Mouse (Mus musculus) layer of hippocampus, postnatal 14 days (tissue): ENCODE measurements around the gene Pdp2. TPM values are rescaled to one million over a fixed set of nuclear protein-coding genes. Genes with fewer than 3 reads are reported as not detected.
A peak's percentile ranks its signal among the peaks of the same experiment; 100 is the strongest.
"Not testable (repeated sequence)": the region's sequence is repeated elsewhere in the genome, so short reads cannot be mapped to it uniquely, and the experiment has no call there.

Experiments
- DNase-seq, 2 experiments: peaks; one replicate each; pipeline ENCODE4 v3.0.0; 2021 to 2022; ENCODE audit warnings: low spot score in 2 of 2, mixed read lengths in 1 of 2
- total RNA-seq, 2 experiments: library from RNA; stranded (reverse); gene quantifications; 2 replicates each; pipeline ENCODE4 v1.2.3; 2021

Pdp2 gene
- total RNA-seq, 2 experiments from 2014 or later = 8.4 to 9.3 TPM

DNA sequence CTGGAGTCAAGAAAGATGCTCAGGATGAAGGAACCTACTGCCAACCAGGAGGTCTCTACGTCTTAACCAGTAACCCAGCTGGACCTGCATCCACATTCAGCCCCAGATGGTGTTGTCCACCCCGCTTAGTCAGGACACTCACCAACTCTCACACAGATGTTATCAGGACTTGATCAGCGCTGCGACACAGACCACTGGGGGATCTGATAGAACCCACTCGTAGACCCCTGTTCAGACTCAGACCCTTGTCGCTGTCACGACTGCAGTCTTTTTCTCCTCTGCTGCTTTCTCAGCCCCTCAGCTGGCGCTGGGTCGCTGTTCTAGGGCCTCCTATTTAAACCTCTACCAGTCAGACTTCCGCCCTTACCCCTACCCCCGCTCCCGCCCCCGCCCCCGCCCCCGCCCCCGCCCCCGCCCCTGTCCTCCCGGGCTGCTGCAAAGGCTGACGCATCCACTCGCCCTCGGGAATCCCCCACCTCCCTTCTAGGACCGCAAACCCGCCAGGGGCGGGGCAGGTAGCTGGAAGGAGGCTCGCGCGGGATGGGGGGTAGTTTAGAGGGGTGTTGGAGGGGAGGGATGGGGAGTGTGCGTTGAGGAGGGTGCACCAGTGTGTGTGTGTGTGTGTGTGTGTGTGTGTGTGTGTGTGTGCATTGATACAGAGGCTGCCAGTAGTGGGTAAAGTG lies 39.9 kb downstream of the Pdp2 start, which contains the start of gene Rrad:
TSS of gene Rrad (minus strand) at position 347 of the 683 bp plus-strand sequence.
- DNase-seq = no peak

DNA sequence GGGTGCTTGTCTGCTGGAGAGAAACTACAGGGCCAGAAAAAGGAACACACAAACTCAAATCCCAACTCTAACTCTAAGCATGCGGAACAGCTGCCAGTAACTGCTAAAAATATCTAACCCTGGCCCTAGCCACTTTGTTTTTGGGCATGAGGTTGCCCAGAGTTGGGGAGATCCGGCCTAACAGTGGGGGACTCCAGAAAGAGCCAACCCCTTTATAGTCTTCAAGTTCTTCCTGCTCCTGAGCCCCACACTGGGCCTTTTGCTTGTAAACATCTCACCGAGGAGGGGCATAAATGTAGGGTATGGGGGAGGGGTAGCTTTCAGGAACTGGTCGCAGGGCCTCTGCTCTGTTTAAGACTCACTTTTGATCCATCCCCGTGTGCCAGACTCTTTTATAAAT lies 40.7 kb downstream of the Pdp2 start:
- no peak for DNase-seq

DNA sequence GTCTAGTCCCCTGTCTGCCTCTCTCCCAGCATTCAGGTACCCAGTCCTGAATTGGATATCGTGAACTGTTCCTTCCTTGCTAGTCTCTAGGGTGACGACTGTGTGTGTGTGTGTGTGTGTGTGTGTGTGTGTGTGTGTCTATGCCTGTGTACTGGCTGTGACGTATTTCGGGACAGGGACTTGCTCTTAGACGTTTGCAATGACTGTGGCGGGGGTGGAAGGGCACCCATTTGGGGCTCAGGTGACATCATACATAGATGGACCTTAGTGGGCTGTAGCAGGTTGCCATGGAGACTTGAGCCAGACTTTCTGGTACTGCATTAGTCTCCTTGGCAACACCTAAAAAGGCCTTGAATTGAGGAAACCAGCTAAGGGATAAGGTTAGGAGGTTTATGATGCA lies 41.2 kb downstream of the Pdp2 start:
- no peak for DNase-seq

DNA sequence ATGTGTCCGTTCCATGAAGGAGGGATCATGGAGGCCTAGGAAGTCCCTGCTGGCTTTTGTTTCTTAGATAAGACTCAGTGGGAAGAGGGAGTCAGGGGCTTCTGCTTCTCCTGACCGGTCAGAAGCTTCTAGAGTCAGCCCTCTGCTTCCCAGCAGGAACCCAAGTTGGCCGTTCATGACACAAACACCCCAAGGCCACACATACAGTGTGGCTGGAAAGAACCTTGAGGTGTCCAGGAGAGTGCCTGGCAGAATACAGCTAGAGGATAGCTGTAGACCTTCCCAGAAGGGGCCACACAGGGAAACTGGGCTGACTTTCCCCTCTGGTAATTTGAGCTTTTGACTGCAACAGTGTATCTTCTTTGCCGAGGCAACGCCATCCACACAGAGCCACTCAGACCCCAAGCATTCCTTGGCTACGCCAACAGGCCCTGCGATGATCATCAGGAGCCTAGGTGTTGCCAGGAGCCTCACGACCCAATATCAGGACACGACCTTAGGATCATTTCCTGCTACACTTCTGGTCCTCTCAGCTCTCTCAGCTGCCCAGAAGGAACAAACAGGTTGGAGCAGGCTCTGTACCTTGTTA lies 42.0 kb downstream of the Pdp2 start:
- DNase-seq = no peak

DNA sequence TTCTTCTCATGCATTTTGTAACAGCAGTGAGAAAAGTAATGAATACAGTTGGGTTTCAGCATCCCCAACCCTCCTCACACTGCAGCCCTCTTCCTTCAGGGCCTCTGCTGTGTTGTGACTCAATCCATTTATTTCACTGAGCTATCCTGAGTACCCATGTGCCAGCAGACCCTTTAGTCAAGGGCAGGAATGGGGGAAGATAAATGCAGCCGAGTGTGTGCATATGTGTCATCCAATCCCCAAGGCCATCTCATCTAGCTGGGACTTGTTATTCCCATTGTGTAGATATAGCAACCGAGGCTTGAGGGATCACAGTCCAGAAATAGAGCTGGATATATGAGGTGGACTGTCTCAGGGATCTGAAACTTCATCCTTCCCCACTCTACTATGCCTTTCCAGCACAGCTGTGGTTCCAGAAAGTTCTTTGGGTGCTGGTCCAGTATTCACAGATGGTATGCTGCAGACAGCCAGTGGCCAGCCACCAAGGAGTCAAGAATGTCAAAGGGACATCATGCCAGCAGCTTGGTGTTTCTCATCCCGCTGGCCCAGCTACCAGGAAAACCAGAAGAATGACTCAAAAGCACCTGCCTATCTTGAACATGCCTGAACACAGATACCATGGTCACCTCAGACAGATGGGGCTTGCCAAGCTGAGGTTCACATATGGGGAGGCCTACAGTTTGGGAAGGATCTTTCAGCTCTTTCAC lies 43.9 kb downstream of the Pdp2 start:
- no peak for DNase-seq

DNA sequence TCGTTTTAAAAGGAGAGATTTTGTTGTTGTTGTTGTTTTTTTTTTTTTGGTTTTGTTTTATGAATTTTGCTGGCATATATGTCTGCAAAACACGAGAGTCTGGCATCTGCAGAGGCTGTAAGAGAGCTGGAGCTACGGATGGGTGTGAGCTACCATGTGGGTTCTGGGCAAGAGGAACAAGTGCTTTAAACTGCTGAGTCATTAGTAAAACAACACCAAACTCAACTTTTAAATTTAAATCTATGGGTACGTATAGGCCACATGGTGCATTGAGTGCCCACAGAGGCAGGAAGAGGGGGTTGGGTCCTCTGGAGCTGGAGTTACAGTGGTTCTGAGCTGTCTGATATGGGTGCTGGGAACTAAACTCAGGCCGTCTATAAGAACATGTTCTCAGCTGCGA lies 46.8 kb downstream of the Pdp2 start:
- DNase-seq = no peak

DNA sequence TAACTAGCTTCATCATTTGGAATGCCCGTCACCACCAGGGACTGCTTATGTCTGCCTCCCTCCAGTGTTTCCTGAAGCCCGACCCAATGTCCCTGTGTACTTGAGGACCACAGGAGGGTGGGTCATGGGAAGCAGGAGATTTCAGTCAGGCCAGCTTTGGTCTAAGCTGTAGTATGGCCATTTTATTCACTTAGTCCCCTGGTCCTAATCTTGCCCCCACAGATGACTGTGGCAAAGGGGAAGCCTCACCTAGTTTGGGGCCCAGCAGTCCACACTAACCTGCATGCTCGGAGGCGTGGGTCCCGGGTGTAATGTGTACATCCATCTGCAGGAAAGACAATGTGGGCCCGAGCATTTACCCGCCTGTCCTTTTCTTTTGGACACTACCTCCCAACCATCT lies 49.0 kb downstream of the Pdp2 start:
- no peak for DNase-seq

DNA sequence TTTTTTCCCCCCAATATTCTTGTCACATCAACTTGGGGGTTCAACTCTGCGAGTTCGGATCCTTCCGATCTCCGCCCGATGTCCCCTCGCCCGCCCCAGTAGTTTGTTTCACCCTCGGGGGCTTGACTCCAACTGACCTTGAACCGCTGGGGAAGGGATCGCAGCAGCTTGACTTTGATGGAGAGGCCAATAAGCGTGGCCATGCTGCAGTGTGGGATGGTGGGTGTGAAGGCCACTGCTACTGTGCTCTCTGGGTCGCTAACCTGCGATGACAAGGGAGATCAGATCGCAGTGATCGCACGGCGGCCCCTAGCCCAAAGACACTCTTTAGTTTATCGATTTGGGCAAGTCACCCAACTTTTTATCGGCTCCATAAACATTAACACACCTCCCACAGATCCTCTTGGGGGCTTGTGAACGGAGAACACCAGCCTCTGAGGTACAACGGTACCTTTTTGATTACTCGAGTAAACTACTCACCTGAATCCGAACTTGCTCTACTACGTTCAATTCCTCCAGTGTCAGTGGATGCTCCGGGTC lies 49.6 kb downstream of the Pdp2 start:
- no peak for DNase-seq

DNA sequence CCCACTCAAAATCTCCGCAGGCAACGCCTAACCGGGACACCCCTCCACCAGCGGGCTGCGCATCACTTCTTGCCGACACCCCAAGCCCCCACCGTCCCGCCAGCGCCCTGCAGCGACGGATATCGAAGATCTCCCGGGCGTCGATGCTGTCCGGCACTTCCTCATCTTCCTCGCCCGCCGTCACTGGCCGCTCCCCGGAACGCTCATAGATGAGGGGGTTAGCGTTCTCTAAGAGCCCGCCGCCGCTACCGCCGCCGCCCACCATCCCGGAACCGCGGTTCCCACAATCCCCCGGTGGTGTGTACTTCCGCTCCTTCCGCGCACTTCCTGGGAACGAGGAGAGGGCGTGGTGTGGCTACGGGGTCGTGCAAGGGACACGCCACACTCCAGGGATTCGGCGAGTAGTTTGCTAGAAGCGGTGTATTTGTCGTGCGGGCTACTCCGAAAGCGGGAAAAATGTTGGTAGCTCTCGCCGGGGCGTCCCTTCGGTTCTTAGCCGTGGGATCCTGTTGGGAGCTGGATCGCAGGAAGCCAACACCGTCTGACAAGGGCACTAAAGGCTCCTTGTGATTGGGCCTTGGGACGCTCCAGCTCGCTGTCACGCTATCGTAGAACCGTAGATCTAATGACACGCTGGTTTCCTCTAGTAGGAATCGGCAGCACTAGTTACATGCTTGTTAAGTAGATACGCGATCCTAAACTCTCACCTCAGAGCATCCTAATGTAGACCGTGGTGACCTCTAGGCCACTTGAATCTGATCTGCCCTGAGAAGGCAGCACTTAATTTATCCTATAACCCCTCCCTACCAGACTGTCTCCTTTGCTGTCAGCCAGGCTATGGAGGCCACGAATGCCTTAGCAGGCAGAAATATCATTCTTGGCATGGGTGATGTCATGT lies 50.4 kb downstream of the Pdp2 start, which contains the start of gene Ciao2b:
TSS of gene Ciao2b (minus strand) at position 540 of the 898 bp plus-strand sequence.
- peak; percentile 88 to 91 for DNase-seq

DNA sequence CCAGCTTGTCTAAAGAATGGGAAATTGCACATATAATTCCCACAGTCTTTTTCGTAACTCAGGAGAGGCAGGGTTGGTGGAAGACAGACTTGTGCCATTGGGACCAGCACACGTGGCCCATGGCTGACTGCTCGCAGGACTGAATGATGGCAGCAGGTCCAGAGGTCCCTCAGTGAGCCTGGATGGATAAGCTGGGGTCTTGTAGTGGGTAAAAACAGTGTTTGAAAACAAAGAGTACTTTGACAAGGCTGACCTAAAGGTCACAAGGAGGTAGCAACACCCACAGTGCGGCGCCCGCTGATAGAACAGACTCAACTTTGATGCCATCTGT lies 51.0 kb downstream of the Pdp2 start:
- DNase-seq = no peak

DNA sequence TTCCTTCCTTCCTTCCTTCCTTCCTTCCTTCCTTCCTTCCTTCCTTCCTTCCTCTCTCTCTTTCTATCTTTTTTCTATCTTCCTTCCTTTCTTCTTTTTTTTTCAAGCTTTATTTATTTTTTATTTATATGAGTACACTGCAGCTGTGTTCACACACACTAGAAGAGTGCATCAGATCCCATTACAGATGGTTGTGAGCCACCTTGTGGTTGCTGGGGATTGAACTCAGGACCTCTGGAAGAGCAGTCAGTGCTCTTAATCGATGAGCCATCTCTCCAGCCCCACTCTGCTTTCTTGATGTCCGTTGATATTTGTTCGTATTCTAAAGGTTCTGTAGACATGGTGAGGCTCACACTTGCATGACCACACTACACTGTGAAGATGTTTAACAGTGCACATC lies 52.9 kb downstream of the Pdp2 start:
- DNase-seq = not testable (repeated sequence)

Other genes starting within 250 kb of the Pdp2 start
- 10 to 100 TPM; 49.0 to 53.7 TPM for gene Cmtm4, start 195.6 kb upstream of the Pdp2 start, total RNA-seq
- gene Dync1li2, start 148.4 kb upstream of the Pdp2 start, total RNA-seq = 100 to 1,000 TPM; 246 to 252 TPM
- gene Terb1, start 81.5 kb upstream of the Pdp2 start, total RNA-seq = under 1 TPM; 0.60 to 0.79 TPM
- gene Nae1, start 56.8 kb upstream of the Pdp2 start, total RNA-seq = 10 to 100 TPM; 43.4 to 47.5 TPM
- gene Car7, start 56.8 kb upstream of the Pdp2 start, total RNA-seq = 10 to 100 TPM; 15.8 to 20.4 TPM
- not detected for gene Cdh16, start 32.9 kb downstream of the Pdp2 start, total RNA-seq
- gene Rrad, start 39.9 kb downstream of the Pdp2 start, total RNA-seq = 1 to 10 TPM; 2.1 to 3.3 TPM
- gene Ciao2b, start 50.5 kb downstream of the Pdp2 start, total RNA-seq = 10 to 100 TPM; 26.1 to 28.2 TPM
- not detected for gene Ces2a, start 142.6 kb downstream of the Pdp2 start, total RNA-seq
- gene Ces2b, start 240.1 kb downstream of the Pdp2 start, total RNA-seq = under 1 TPM; 0.30 to 0.50 TPM